Mouse (Mus musculus): ENCODE measurements around the gene B230219D22Rik.
"Not testable (repeated sequence)": the region's sequence is repeated elsewhere in the genome, so short reads cannot be mapped to it uniquely, and the experiment has no call there.

Gene B230219D22Rik

GRCm38 (mm10) chr13:55692535-55693242 is at the start of gene B230219D22Rik:
B230219D22Rik (plus strand) TSS chr13:55693124.
- DNase-seq (ENCODE audit: low read depth, low spot score) = peak; percentile 90

GRCm38 (mm10) chr13:55644525-55644924 is 48.4 kb upstream of the B230219D22Rik start:
- DNase-seq (ENCODE audit: low read depth, low spot score) = no peak

GRCm38 (mm10) chr13:55650098-55650497 is 42.8 kb upstream of the B230219D22Rik start:
- DNase-seq (ENCODE audit: low read depth, low spot score) = no peak

GRCm38 (mm10) chr13:55650980-55651379 is 41.9 kb upstream of the B230219D22Rik start:
- DNase-seq (ENCODE audit: low read depth, low spot score) = no peak

GRCm38 (mm10) chr13:55668550-55668949 is 24.4 kb upstream of the B230219D22Rik start:
- DNase-seq (ENCODE audit: low read depth, low spot score) = no peak

GRCm38 (mm10) chr13:55672711-55673110 is 20.2 kb upstream of the B230219D22Rik start:
- DNase-seq (ENCODE audit: low read depth, low spot score) = no peak

- DNase-seq (ENCODE audit: low read depth, low spot score) = no peak
Measured at GRCm38 (mm10) chr13:55677364-55677763, 15.6 kb upstream of the B230219D22Rik start.

- DNase-seq (ENCODE audit: low read depth, low spot score) = no peak
Measured at GRCm38 (mm10) chr13:55682201-55682600, 10.7 kb upstream of the B230219D22Rik start.

DNA sequence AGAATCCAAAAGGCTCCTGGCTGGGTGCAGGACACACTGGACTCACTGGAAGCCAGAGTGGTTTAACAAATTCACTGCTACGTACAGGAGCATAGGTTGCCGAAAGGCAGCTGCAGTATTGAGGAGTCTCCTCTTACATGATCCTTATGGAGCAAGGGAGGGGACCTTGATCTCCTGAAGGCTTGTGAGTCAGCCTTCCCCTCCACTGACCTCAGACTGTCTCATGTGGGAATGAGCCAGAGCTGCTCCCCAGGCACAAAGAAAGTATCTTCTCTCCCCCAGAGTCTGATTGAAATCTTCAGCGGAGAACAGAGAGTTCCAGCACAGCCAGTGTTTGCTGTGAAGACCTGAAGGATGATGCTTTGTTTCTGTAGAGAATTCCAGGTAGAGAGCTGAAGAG is 9.3 kb upstream of the B230219D22Rik start:
- DNase-seq (ENCODE audit: low read depth, low spot score) = no peak

GRCm38 (mm10) chr13:55686107-55686633 is 6.8 kb upstream of the B230219D22Rik start:
- no peak for DNase-seq (ENCODE audit: low read depth, low spot score)

GRCm38 (mm10) chr13:55687927-55688602 is 4.9 kb upstream of the B230219D22Rik start:
- no peak for DNase-seq (ENCODE audit: low read depth, low spot score)

DNA sequence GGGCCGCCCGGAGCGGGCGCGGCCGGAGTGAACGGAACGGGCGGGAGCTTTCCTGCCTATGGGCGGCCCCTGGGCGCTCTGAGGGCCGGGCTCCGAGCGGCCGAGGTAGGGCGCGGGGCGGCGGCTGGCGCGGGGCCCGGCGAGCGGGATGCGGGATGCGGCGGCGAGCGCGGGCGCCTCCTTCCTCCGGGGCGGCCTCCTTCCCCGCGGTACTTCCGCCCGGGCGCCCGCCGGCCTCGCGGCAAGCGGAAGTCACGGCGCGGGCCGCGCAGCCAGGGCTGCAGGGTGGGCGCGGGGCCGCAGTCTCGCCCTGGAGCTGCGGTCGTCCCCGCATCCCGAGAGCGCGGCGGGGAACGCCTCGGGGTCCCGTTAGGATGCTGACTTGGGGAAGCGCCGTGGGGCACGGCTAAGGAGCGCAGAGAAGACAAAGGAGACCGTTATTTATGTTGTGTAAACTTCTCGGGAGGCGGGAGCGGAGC is 358 bp downstream of the B230219D22Rik start:
- DNase-seq (ENCODE audit: low read depth, low spot score) = no peak

DNA sequence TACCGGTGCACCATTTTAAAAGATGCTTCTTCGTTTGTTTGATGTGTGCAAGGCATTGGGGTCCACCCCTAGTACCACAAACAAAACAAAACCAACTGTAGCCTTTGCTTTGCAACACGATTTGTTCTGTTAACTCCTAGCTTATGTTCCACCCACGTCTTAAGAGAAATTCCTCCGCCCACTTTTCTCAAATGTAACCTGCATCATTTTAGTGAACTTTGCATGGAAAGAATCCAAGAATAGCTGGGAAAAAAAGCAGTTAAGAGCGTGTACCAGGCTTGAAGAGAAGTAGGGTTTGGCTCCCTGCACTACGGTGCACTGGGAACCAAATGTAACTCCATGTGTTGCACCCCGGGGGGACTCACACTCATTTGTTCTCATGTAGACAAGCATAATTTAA is 1.2 kb downstream of the B230219D22Rik start:
- DNase-seq (ENCODE audit: low read depth, low spot score) = no peak

GRCm38 (mm10) chr13:55695989-55696388 is 3.1 kb downstream of the B230219D22Rik start:
- not testable (repeated sequence) for DNase-seq (ENCODE audit: low read depth, low spot score)

DNA sequence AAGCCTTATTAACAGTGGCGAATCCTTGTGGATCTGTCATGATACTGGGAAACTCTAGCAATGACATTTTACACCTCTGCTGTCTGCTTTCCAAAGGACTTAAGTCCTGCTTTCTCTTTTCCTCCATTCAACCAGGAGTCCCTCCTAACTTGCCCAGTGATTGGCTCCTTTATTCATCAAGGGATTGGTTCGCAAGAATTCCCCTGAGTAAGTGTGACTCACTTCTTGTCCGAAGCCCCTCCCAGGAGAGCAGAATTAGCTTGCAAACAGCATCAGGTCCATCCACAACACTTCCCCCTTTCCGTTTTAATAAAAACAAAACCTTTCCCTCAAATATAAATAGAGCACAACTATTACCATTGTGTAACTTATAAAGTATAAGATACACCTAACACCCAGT is 11.4 kb downstream of the B230219D22Rik start:
- no peak for DNase-seq (ENCODE audit: low read depth, low spot score)

DNA sequence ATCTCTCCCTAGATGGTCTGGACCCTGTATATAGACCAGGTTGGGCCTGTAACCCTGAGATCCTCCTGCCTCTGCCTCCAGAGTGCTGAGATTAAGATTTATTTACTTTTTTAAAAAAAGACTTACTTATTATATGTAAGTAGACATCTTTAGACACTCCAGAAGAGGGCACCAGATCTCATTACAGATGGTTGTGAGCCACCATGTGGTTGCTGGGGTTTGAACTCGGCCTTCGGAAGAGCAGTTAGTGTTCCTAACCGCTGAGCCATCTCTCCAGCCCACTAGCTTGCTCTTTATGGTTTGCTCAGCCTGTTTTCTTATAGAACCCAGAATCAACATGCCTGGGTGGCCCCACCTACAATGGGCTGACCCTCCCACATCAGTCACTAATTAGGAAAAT is 19.9 kb downstream of the B230219D22Rik start:
- no peak for DNase-seq (ENCODE audit: low read depth, low spot score)

- DNase-seq (ENCODE audit: low read depth, low spot score) = no peak
Measured at GRCm38 (mm10) chr13:55714501-55715166, 21.7 kb downstream of the B230219D22Rik start, which contains the start of gene Txndc15. Txndc15 (plus strand) TSS chr13:55714650.

DNA sequence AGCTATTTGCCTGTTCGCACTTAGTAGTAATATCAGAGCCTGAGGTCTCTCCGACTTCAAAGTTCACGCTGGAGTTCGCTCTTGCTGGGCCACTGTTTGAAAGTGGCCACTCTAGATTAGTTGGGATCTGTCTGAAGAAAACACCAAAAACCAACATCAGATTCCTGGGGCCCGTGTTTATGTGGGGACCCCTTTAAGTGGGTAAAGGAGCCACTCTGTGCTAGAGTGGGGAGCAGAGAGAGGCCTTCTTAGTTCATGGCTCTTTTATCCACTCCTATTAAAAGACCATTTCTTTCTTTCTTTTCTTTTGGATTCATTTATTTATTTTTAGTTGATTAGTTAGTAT is 22.2 kb downstream of the B230219D22Rik start:
- no peak for DNase-seq (ENCODE audit: low read depth, low spot score)

DNA sequence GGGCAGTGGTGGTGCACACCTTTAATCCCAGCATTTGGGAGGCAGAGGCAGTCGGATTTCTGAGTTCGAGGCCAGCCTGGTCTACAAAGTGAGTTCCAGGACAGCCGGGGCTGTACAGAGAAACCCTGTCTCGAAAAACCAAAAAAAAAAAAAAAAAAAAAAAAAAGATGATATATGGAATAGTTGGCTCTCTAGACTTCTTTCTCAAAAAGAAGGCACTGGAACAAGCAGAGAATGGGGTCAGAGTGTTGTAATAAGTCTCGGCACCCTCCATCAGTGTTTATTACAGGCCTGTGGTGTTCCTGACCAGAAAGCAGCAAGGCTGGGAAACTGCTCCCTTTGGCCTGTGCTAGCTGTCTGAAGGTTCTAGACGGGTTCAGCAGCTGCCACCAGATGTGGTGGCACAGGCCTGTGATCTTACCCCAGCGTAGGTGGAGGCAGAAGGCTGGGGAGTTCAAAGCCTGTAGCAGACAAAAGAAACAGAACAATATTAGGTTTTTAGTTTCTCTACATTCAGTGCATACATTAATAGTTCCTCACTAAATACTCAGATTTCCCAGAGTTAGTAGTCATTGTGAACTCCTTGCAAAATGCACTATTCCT is 23.1 kb downstream of the B230219D22Rik start:
- no peak for DNase-seq (ENCODE audit: low read depth, low spot score)

DNA sequence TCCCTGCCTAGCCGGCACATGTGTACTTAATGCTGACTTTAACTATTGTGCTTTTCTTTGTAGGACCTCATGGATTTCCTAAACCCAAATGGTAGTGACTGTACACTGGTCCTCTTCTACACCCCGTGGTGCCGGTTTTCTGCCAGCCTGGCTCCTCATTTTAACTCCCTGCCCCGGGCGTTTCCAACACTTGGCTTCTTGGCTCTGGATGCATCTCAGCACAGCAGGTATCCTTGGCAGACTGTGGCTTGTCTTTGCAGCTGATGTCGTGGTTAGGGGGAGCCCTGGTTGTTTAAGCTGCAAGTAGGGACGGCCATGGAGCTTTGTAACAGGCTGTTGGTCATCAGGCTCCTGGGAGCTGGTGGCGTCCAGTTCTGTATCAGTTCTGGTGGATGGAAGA is 28.6 kb downstream of the B230219D22Rik start:
- DNase-seq (ENCODE audit: low read depth, low spot score) = no peak

- DNase-seq (ENCODE audit: low read depth, low spot score) = no peak
Measured at GRCm38 (mm10) chr13:55721995-55722394, 29.1 kb downstream of the B230219D22Rik start.

GRCm38 (mm10) chr13:55726598-55727119 is 33.7 kb downstream of the B230219D22Rik start:
- no peak for DNase-seq (ENCODE audit: low read depth, low spot score)
